ENCODE assay signal across 30 mouse cellular contexts in genomic region chr1:82575681-82576080, GRCm38 (mm10). TPM values are rescaled to one million over a fixed set of nuclear protein-coding genes. Genes with fewer than 3 reads are reported as not detected.
"Had no signal": no experiment of that assay in that cellular context is flagged by ENCODE, and none has a peak within 500 bp of the region (broad histone marks: within the 10 kb centered on the region; RNA-seq: fewer than 3 reads in every experiment).

No protein-coding gene starts in this region.

- H3K27ac ChIP-seq: embryonic facial prominence, embryonic 10.5 days; embryonic facial prominence, embryonic 12.5 days; embryonic facial prominence, embryonic 13.5 days; embryonic facial prominence, embryonic 15.5 days; forebrain, embryonic 10.5 days; forebrain, embryonic 12.5 days; forebrain, embryonic 13.5 days; forebrain, embryonic 15.5 days; heart, adult 2 months; heart, embryonic 13.5 days had no signal

- H3K4me1 ChIP-seq: embryonic facial prominence, embryonic 10.5 days; embryonic facial prominence, embryonic 12.5 days; embryonic facial prominence, embryonic 13.5 days; embryonic facial prominence, embryonic 15.5 days; forebrain, embryonic 10.5 days; forebrain, embryonic 12.5 days; forebrain, embryonic 13.5 days; forebrain, embryonic 15.5 days had no signal

- H3K36me3 ChIP-seq: embryonic facial prominence, embryonic 10.5 days; embryonic facial prominence, embryonic 12.5 days; embryonic facial prominence, embryonic 13.5 days; embryonic facial prominence, embryonic 15.5 days; forebrain, embryonic 10.5 days; forebrain, embryonic 12.5 days; forebrain, embryonic 15.5 days; heart, embryonic 13.5 days had no signal

- H3K9me3 ChIP-seq: embryonic facial prominence, embryonic 10.5 days; embryonic facial prominence, embryonic 12.5 days; embryonic facial prominence, embryonic 13.5 days; embryonic facial prominence, embryonic 15.5 days; forebrain, embryonic 10.5 days; forebrain, embryonic 12.5 days; forebrain, embryonic 13.5 days; forebrain, embryonic 15.5 days; heart, embryonic 13.5 days had no signal

- H3K4me3 ChIP-seq: embryonic facial prominence, embryonic 10.5 days; embryonic facial prominence, embryonic 12.5 days; embryonic facial prominence, embryonic 13.5 days; embryonic facial prominence, embryonic 15.5 days; erythroblast, embryonic 14.5 days; forebrain, embryonic 10.5 days; forebrain, embryonic 12.5 days; forebrain, embryonic 13.5 days; forebrain, embryonic 15.5 days; heart, adult 2 months; heart, embryonic 13.5 days had no signal

- H3K27me3 ChIP-seq: embryonic facial prominence, embryonic 12.5 days; embryonic facial prominence, embryonic 13.5 days; embryonic facial prominence, embryonic 15.5 days; forebrain, embryonic 12.5 days; forebrain, embryonic 13.5 days; forebrain, embryonic 15.5 days; heart, embryonic 13.5 days had no signal

- H3K4me2 ChIP-seq: embryonic facial prominence, embryonic 12.5 days; embryonic facial prominence, embryonic 13.5 days; embryonic facial prominence, embryonic 15.5 days; forebrain, embryonic 12.5 days; forebrain, embryonic 13.5 days; forebrain, embryonic 15.5 days; heart, embryonic 11.5 days; heart, embryonic 13.5 days had no signal

- ATAC-seq: forebrain, embryonic 13.5 days; forebrain, embryonic 14.5 days; forebrain, embryonic 15.5 days; forebrain, embryonic 16.5 days; forebrain, postnatal 0 days had no signal

- H3K9ac ChIP-seq: embryonic facial prominence, embryonic 12.5 days; embryonic facial prominence, embryonic 13.5 days; embryonic facial prominence, embryonic 15.5 days; forebrain, embryonic 12.5 days; forebrain, embryonic 13.5 days; forebrain, embryonic 15.5 days; forebrain, postnatal 0 days; heart, embryonic 13.5 days had no signal

- DNase-seq: cerebellum, adult 18-20 months; cerebellum, adult 2 months; cerebellum, adult 8-10 months; cerebellum, adult 9-10 months; cerebellum, adult 9-11 months; cerebellum, postnatal 10 days; cerebellum, postnatal 14 days; cerebellum, postnatal 25 days; cerebellum, postnatal 36 days; embryo, embryonic 11 days; forebrain, postnatal 0 days; gastrocnemius, postnatal 10 days; gastrocnemius, postnatal 25 days; gastrocnemius, postnatal 36 days; heart, adult 2 months had no signal

RNA-seq across cellular contexts. Expression of gene Col4a4, which starts 11.0 kb away (rescaled TPM):
- total RNA-seq: granulocyte monocyte progenitor cell, adult 5-6 weeks had no signal
- polyA plus RNA-seq: erythroblast, embryonic 14.5 days had no signal

RNA-seq across cellular contexts. Expression of gene Col4a3, which starts 11.0 kb away (rescaled TPM):
- total RNA-seq: common myeloid progenitor, adult 5-6 weeks; granulocyte monocyte progenitor cell, adult 5-6 weeks had no signal
